Mouse (Mus musculus): Measurements from ENCODE around the gene Aup1. TPM values are rescaled to one million over a fixed set of nuclear protein-coding genes. Genes with fewer than 3 reads are reported as not detected.
A peak's percentile ranks its signal among the peaks of the same experiment; 100 is the strongest.

The Aup1 gene
- polyA plus RNA-seq, 1 experiment from 2014 or later = 221 TPM

DNA sequence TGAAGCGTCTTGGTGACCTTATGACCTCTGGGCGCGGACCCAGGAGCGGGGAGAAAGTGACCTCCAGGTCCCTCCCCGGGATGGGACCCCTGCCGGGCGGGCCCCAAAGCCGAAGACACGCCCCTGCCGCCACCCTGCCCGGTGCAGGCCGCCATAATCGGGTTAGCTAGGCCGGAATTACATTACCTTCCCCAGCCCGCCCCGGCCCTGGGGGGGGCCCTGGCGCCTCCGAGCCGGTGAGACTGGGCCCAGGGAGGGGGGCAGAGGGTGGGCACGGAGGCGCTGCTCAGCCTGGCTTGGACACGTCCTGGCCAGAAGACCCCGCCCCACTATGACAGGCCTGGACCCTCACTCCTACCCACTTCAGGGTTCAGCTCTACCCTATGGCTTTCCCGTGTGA lies 16.9 kb downstream of the Aup1 start:
- ATAC-seq (replicated peaks; ENCODE audit: low FRiP score) = peak; percentile 23; the same call in 1 of the 2 replicates
- H3K4me3 ChIP-seq (replicated peaks) = peak overlapping the region; percentile 41
- H3K9ac ChIP-seq = no peak overlapping the region
- no peaks in the 10 kb centered on the region for H3K36me3 ChIP-seq
- 0 out of 2 replicates have a peak overlapping the region, but pooled peaks have one; percentile 4 for H3K27ac ChIP-seq
- peaks cover 33% of the 10 kb centered on the region for H3K4me1 ChIP-seq
- WGBS = 2% methylated on average over 24 of the region's 24 CpGs
- peak overlapping the region; percentile 62 for H3K4me2 ChIP-seq
- H3K9me3 ChIP-seq (replicated peaks) = no peaks in the 10 kb centered on the region
- H3K27me3 ChIP-seq = peaks cover 99% of the 10 kb centered on the region

DNA sequence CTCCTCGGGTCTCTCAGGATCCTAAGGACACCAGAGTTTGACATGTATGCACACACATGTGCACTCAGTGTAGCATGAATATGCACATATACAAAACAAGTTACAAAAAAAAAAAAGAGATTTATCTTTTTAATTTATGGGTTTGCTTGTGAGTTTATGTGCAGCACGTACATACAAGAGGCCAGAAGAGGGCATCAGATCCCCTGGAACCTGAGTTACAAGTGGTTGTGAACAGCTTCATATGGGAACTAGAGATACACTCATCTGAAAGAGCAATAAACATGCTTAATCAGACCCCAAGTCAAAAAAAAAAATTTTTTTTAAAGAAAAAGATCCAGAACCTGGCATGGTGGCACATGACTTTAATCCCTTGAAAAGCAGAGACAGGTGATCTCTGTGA lies 20.7 kb downstream of the Aup1 start:
- ATAC-seq (replicated peaks; ENCODE audit: low FRiP score) = no peak
- Histone ChIP-seq H3K36me3 (peaks cover 4% of the 10 kb centered on the region), H3K4me3 (replicated peaks) (no peak overlapping the region)

DNA sequence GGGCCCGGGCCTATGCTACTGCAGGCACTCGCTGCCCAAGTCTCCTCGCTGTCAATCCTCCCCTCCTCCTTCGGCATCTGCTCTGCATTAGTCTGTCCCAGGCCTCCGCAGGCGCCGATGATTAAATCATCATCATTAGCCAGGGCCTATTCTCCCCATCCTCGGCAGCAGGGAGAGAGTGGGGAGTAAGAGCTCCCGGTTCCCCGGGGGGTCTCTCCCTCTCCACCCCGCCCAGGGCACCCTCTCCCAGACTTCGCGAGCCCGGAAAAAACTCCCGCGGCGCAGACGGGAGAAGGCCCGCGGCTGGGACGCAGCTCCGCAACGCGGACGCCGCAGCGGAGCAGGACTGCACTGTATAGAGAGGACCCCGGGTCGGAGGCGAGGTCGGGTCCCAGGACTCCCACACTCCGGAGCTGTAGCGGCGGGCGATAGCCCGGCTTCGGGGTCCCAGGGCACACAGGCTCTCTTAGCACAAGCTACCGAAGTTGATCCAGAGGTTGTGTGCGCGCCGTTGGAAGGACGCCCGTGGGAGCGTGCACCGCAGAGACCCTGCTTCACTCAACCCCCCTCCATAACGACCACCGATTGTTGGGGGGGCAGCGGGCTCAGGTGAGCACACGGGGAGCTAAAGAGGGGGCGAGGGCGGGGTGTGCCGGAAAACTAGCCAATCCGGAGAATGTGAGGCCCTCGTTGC lies 23.5 kb downstream of the Aup1 start, which contains the start of gene Pcgf1:
Pcgf1 (plus strand) TSS at position 240 of the 694 bp plus-strand sequence.
- Histone ChIP-seq H3K9me3 (replicated peaks) (no peaks in the 10 kb centered on the region), H3K4me1 (peaks cover 28% of the 10 kb centered on the region), H3K4me3 (replicated peaks) (peak within 1 kb of the TSS; percentile 68), H3K9ac (peak within 1 kb of the TSS; percentile 77), H3K4me2 (peak within 1 kb of the TSS; percentile 98), H3K36me3 (peaks cover 29% of the 10 kb centered on the region), H3K27ac (peak within 1 kb of the TSS; percentile 92), H3K27me3 (peaks cover 48% of the 10 kb centered on the region)
- under 1% methylated on average over 53 of the region's 54 CpGs for WGBS
- peak; percentile 76 for ATAC-seq (replicated peaks; ENCODE audit: low FRiP score)

More for the DNA sequence above, 20.7 kb downstream of the Aup1 start:
- Histone ChIP-seq H3K9ac (no peak overlapping the region), H3K9me3 (replicated peaks) (no peaks in the 10 kb centered on the region), H3K4me2 (no peak overlapping the region), H3K27ac (no peak overlapping the region), H3K4me1 (peaks cover 36% of the 10 kb centered on the region), H3K27me3 (peaks cover 72% of the 10 kb centered on the region)
- WGBS = 30% methylated on average over 2 of the region's 2 CpGs

DNA sequence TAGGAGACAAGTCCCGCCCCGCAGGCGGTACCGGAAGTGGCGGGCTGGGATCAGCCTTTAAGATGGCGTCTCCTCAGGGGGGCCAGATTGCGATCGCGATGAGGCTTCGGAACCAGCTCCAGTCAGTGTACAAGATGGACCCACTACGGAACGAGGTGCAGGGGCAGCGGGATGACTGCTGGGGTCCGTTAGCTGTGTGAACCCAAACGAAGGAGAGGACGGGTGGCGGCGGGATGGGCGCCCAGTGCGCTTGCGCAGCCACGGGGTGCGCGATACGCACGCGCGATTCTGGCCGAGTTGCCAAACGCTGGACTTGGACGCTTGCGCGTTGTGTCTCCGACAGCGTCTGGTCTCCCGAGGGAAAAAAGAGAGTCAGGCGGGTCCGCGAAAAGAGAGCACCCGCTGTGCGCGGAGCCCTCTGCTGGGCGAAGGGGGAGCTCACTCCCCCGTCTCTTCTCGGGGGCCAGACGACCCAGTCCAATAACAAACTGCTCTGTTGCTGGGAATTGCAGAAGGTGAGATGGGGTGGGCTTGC lies 24.1 kb downstream of the Aup1 start:
- peak overlapping the region; percentile 77 for H3K9ac ChIP-seq
- peak overlapping the region; percentile 92 for H3K27ac ChIP-seq
- peaks cover 48% of the 10 kb centered on the region for H3K27me3 ChIP-seq
- peak overlapping the region; percentile 68 for H3K4me3 ChIP-seq (replicated peaks)
- under 1% methylated on average over 46 of the region's 46 CpGs for WGBS
- H3K4me2 ChIP-seq = peak overlapping the region; percentile 98
- peaks cover 29% of the 10 kb centered on the region for H3K36me3 ChIP-seq
- peaks cover 34% of the 10 kb centered on the region for H3K4me1 ChIP-seq
- ATAC-seq (replicated peaks; ENCODE audit: low FRiP score) = peak; percentile 92
- H3K9me3 ChIP-seq (replicated peaks) = no peaks in the 10 kb centered on the region

DNA sequence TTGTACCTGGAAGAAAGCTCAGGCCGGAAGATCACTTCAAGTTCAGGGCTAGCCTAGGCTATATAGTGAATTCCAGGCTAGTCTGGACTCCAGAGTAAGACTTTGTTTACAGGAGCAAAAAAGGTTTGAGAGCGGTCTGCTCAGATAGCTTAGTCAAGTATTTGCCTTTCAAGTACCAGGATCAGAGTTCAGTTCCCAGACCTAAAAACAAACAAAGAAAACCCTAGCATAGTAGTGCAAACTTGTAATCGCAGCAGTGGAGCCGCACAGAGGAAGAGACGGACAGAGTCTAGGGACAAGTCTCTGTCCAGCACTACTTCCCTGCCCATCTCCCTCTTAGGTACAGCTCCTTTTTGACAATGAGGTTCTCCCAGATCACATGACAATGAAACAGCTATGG lies 25.9 kb downstream of the Aup1 start:
- peaks cover 29% of the 10 kb centered on the region for H3K36me3 ChIP-seq
- no peak for ATAC-seq (replicated peaks; ENCODE audit: low FRiP score)
- H3K9me3 ChIP-seq (replicated peaks) = no peaks in the 10 kb centered on the region
- H3K27ac ChIP-seq = no peak overlapping the region
- 95% methylated on average over 5 of the region's 5 CpGs for WGBS
- peaks cover 47% of the 10 kb centered on the region for H3K27me3 ChIP-seq
- H3K4me2 ChIP-seq = no peak overlapping the region
- no peak overlapping the region for H3K9ac ChIP-seq
- peaks cover 52% of the 10 kb centered on the region for H3K4me1 ChIP-seq
- H3K4me3 ChIP-seq (replicated peaks) = no peak overlapping the region

DNA sequence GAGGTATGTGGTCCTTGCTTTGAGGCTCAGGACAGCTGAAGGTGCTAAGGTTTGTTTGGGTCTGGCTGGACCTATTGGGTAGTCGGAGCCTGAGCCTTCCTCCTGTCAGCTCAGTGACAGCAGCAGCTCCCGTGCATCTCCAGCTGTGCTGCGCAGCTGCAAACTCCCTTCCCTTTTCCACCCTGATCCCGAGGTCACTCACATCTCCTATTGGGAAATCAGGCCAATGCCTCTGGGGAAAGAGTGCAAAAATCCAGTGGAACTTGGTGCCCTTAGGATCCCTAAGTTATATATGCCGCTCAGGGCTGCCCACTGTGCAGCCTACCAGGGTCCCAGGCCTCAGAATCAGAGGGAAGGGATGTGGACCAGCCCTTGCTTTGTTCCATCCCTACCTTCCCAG lies 29.2 kb downstream of the Aup1 start:
- ATAC-seq (replicated peaks; ENCODE audit: low FRiP score) = no peak

DNA sequence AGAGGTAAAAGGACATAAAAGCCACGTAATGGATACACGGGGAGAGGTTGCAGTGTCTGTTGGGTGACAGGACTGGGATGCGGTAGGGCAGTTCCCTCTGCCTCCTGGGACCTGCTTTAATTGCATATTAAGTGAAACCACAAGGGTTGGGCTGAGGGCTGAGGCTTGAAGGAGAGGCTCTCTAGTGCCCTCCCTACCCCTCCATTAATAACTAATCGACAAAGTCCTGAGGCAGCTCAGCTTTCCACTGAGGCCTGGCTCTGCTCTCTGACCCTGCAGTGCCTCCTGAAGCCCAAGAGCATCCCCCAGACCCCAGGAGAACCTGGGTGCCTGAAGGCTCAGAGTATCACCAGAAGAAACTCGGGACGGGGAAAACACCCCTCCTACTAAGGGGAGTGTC lies 30.2 kb downstream of the Aup1 start:
- WGBS = 8% methylated on average over 6 of the region's 6 CpGs
- H3K4me1 ChIP-seq = peaks cover 76% of the 10 kb centered on the region
- peak overlapping the region; percentile 65 for H3K27ac ChIP-seq
- no peak overlapping the region for H3K9ac ChIP-seq
- H3K4me2 ChIP-seq = peak overlapping the region; percentile 33
- peaks cover 29% of the 10 kb centered on the region for H3K36me3 ChIP-seq
- H3K4me3 ChIP-seq (replicated peaks) = no peak overlapping the region
- peak; percentile 49 for ATAC-seq (replicated peaks; ENCODE audit: low FRiP score)
- H3K27me3 ChIP-seq = peaks cover 66% of the 10 kb centered on the region
- no peaks in the 10 kb centered on the region for H3K9me3 ChIP-seq (replicated peaks)

More for the DNA sequence above, 29.2 kb downstream of the Aup1 start:
- Histone ChIP-seq H3K36me3 (peaks cover 29% of the 10 kb centered on the region), H3K27ac (peak overlapping the region; percentile 65), H3K4me2 (peak overlapping the region; percentile 33; the same call in 1 of the 2 replicates), H3K4me1 (peaks cover 79% of the 10 kb centered on the region), H3K27me3 (peaks cover 58% of the 10 kb centered on the region), H3K9ac (no peak overlapping the region), H3K9me3 (replicated peaks) (no peaks in the 10 kb centered on the region), H3K4me3 (replicated peaks) (no peak overlapping the region)
- WGBS = 20% methylated on average over 5 of the region's 5 CpGs

DNA sequence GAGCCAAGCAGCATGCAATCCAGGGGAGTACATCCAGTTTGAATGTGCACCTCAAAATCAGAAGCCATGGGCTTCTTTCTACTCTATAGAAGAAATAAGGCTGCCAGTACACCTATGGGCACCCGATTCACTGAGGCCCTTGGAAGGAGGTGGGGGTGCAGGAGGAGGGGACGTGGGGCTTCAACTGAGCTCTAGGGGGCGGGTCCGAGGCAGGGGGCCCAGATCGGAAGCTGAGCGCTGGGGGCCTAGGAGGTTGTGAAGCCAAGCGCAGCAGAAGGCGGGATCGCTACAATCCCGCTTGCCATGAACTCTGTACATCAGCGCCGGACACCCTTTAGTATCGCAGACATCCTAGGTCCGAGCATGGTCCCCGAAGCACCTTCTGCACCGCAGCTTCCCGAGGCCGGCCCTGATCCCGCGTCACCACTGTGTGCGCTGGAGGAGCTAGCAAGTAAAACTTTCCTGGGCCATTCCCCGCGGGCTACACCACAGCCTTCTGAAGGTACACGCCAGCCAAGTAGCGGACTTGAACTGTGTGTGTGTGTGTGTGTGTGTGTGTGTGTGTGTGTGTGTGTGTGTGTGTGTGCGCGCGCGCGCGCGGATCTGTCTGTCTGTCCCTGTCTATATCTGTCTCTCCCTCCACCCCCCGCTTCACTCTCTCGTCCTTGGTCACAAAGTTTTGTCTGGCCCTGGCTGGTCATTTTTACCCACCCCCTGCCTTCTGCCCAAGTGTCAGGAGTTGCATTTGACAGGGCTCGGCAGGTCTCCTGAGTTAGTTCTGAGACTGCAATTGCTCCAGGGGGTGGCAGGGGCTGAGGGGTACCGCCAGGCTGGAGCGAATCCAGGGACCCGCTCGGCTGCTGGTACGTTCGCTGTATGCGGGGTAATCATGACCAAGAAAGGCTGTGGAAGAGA lies 32.1 kb downstream of the Aup1 start, which contains the start of gene Lbx2:
Lbx2 (plus strand) TSS at position 247 of the 915 bp plus-strand sequence.
- H3K9ac ChIP-seq = peak within 1 kb of the TSS; percentile 34; the same call in 1 of the 2 replicates

DNA sequence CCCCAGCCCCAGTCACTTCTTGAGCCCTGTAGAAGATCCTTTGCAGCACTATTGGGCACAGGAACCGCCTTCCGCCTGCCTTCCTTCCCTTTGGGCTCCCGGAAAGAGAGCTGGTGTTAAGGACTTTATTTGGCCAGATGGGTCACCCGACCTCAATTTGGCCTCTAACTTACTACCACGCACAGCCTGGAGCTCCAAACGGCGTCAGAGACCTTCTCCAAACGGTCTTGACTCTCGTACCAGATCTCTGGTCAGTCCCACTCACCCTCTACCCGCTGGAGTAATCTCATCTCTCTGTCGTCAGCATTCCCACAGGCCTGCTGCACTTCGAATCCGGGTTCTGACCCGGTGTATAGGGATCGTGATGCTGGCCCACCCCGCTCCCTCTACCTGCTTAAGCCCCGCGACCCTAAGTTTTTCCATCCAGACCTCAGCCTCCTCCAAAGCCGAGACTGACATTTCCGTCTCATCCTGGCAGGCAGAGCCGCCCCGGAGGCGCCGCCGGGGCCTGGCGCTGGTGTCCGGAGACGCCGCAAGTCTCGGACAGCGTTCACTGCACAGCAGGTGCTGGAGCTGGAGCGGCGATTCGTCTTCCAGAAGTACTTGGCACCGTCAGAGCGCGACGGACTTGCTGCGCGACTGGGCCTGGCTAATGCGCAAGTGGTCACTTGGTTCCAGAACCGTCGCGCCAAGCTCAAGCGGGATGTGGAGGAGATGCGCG lies 33.0 kb downstream of the Aup1 start:
- H3K27me3 ChIP-seq = peaks cover 64% of the 10 kb centered on the region
- H3K9me3 ChIP-seq (replicated peaks) = no peaks in the 10 kb centered on the region
- peaks cover 2% of the 10 kb centered on the region for H3K36me3 ChIP-seq
- peaks cover 70% of the 10 kb centered on the region for H3K4me1 ChIP-seq
- ATAC-seq (replicated peaks; ENCODE audit: low FRiP score) = no peak
- H3K4me2 ChIP-seq = peak overlapping the region; percentile 69
- 0 out of 2 replicates have a peak overlapping the region, but pooled peaks have one; percentile 18 for H3K9ac ChIP-seq
- WGBS = 4% methylated on average over 47 of the region's 47 CpGs
- no peak overlapping the region for H3K27ac ChIP-seq
- H3K4me3 ChIP-seq (replicated peaks) = peak overlapping the region; percentile 39

More for the DNA sequence above, 32.1 kb downstream of the Aup1 start, which contains the start of gene Lbx2:
- Histone ChIP-seq H3K9me3 (replicated peaks) (no peaks in the 10 kb centered on the region), H3K27ac (peak within 1 kb of the TSS; percentile 30; the same call in 1 of the 2 replicates), H3K36me3 (peaks cover 10% of the 10 kb centered on the region), H3K4me3 (replicated peaks) (peak within 1 kb of the TSS; percentile 39), H3K4me1 (peaks cover 68% of the 10 kb centered on the region), H3K4me2 (peak within 1 kb of the TSS; percentile 69), H3K27me3 (peaks cover 66% of the 10 kb centered on the region)
- peak; percentile 23 for ATAC-seq (replicated peaks; ENCODE audit: low FRiP score)
- 2% methylated on average over 42 of the region's 42 CpGs for WGBS

DNA sequence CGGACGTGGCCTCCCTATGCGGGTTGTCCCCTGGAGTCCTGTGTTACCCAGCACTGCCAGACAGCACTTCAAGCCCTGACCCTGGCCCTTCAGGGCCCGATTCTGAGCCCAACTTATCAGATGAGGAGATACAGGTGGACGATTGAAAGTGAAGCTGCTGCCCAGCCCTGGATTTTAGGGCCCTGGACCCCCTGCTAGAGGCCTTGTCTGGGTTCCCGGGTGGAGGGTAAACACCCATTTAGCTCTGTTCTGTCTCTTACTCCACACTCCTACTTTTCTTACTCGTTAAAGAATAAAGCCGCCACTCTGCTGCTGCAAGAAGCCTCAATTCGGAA lies 33.6 kb downstream of the Aup1 start:
- WGBS = 15% methylated on average over 9 of the region's 9 CpGs
- Histone ChIP-seq H3K4me2 (peak overlapping the region; percentile 69), H3K4me3 (replicated peaks) (peak overlapping the region; percentile 39), H3K9ac (no peak overlapping the region), H3K4me1 (peaks cover 69% of the 10 kb centered on the region), H3K27ac (no peak overlapping the region), H3K9me3 (replicated peaks) (no peaks in the 10 kb centered on the region), H3K27me3 (peaks cover 60% of the 10 kb centered on the region), H3K36me3 (no peaks in the 10 kb centered on the region)
- no peak for ATAC-seq (replicated peaks; ENCODE audit: low FRiP score)

DNA sequence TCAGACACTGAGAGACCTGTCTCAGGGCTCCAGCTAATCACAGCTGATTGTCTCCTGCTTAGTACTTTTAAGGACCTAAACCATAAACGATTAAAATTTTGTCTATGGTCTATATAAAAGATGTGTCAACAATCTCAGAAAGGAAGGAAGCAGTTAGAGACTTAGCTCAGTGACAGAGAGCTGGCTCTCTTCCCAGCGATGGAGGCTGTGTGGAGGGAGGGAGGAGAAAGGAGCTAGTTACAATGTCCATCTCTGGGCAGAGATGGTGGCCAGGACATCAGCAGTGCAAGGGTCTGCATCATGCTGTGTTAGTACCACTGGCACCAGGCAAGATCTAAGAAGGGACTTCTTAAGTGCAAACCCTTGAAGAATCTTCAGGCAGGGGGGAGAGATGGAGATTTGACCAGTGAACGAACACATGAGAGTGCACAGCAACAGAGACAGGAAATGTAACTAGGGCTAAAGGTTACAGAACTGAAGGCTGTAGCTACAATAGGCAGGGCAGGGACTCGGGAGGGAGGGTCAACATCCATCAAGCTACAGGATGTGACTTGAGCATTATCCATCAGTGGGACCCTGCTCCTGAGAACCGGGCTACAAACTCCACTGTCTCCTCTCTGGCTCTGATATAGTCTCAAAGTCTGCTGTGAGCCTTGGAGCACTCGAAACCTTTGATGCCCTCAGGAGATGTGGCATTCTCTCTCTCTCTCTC lies 38.3 kb downstream of the Aup1 start:
- ATAC-seq (replicated peaks; ENCODE audit: low FRiP score) = no peak

More for the DNA sequence above, 38.3 kb downstream of the Aup1 start:
- H3K36me3 ChIP-seq = no peaks in the 10 kb centered on the region
- 25% methylated on average over 6 of the region's 6 CpGs for WGBS
- H3K9me3 ChIP-seq (replicated peaks) = no peaks in the 10 kb centered on the region
- peaks cover 17% of the 10 kb centered on the region for H3K27me3 ChIP-seq
- H3K4me1 ChIP-seq = peaks cover 25% of the 10 kb centered on the region
- peak overlapping the region; percentile 52; the same call in 1 of the 2 replicates for H3K27ac ChIP-seq
- no peak overlapping the region for H3K4me3 ChIP-seq (replicated peaks)
- no peak overlapping the region for H3K9ac ChIP-seq
- no peak overlapping the region for H3K4me2 ChIP-seq
